Mouse (Mus musculus) adipocyte (in vitro differentiated cells): Measurements from ENCODE around the gene Arl2.

ENCODE experiments used
- DNase-seq: peaks from one replicate; pipeline ENCODE4 v3.0.0-alpha.2; 2016; ENCODE audit warnings: low spot score

Gene Arl2

DNA sequence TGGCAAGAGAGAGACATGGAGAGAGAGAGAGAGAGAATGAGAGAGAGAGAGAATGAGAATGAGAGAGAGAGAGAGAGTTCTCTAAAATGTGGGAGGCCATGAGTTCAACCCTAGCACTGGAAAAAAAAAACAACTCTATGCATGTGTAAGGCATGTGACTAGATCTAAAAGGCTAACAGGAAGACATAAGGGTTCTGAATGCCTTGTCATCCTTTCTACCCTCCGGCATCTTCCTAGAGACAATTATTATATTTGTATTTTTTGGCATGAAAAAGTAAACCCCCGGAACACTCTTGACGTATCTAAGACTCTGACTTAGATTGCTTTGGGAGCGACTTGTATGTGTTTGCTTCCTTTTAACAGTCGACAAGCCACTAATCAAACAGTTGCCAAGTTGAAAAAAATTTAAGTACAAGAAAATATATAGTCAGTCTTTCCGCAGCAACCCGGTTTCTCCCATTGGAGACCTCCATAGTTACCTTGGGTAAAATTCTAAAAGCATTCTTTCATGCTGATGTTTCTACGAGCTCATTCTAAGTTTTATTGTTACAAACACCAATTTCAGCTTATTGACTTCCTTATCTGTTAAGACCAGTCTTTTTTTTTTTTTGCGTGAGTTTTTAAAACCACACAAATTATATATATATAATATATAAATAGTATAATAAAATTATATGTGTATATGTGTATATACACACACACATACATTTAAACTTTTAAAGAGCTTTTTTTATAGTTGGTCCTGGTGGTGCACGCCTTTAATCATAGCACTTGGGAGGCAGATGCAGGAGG is 14.4 kb downstream of the Arl2 start:
- DNase-seq, result no peak

DNA sequence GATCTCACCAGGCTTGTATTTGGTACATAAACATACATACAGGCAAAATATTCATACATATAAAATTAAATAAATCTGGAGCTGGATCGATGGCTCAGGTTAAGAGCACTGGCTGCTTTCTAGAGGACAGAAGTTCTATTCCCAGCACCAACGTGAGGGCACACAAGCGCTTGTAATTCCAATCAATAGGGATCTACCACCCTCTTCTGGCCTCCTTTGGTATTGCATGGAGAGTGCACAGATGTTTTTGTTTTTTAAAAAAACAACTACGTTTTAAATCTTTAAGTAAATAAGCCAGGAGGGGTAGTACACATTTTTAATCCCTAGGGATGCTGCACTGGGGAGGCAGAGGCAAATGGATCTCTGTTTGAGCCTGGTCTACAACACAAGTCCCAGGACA is 15.1 kb downstream of the Arl2 start:
- DNase-seq, result peak; percentile 81

GRCm38 (mm10) chr19:6124898-6125297 is 16.4 kb downstream of the Arl2 start:
- DNase-seq, result peak; percentile 55

DNA sequence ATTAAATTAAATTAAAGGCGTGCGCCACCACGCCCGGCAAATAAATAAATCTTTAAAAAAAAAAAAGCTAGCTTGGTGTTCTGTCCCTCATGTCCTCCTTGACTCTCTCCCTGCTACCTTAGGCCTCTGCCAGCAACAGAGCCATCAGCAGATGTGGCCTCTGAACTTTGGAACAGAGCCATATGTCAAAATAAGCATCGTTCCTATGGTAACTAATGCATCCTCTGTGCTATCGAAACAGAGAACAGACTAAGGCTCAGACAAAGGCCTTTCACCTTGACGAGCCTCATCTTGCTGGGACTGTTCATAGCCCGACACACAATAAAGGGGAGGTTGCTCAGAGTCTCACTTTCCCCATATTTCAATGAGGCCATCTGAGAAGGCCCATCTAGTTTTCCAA is 18.0 kb downstream of the Arl2 start:
- DNase-seq, result peak; percentile 69

- DNase-seq, result no peak
Measured at GRCm38 (mm10) chr19:6121761-6122160, 19.6 kb downstream of the Arl2 start.

GRCm38 (mm10) chr19:6118677-6119185 is 22.6 kb downstream of the Arl2 start:
- no peak for DNase-seq

DNA sequence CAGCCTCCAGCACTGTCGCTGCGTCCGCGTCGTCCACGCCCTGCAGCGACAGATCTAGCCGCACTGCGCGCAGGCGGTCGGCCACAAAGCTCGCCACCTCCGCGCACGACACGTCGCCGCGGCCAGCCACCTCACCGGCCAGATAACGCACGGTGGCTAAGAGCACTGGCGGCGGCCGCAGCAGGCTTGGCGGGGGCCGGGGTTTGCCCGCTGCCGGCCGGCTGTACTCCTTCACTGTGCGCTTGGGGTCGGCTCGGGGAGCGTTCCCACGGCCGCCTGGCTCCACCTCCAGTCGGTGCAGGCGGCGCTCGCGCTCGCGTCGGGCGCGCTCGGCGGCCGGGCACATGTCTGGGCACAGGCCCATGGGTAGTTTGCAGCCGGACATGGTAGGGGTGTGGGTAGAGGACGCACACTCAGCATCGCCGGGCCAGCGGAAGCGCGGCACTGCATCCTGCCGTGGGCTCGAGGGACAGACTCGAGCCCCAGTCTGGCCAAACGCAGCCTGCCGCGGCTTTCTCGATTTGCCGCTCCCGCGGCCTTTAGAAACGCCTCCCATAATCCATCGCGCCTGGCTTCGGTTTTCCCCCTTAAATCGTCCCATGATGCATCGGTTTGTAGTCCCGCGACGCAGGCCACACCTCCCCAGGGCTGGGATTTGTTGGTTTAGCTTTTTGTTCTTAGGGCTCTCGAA is 23.2 kb downstream of the Arl2 start, which contains the start of gene Sac3d1:
Gene Sac3d1 (minus strand): TSS at position 665 of the 691 bp plus-strand sequence.
- peak; percentile 96 for DNase-seq

GRCm38 (mm10) chr19:6117346-6117985 is 23.9 kb downstream of the Arl2 start:
- peak; percentile 26 for DNase-seq

DNA sequence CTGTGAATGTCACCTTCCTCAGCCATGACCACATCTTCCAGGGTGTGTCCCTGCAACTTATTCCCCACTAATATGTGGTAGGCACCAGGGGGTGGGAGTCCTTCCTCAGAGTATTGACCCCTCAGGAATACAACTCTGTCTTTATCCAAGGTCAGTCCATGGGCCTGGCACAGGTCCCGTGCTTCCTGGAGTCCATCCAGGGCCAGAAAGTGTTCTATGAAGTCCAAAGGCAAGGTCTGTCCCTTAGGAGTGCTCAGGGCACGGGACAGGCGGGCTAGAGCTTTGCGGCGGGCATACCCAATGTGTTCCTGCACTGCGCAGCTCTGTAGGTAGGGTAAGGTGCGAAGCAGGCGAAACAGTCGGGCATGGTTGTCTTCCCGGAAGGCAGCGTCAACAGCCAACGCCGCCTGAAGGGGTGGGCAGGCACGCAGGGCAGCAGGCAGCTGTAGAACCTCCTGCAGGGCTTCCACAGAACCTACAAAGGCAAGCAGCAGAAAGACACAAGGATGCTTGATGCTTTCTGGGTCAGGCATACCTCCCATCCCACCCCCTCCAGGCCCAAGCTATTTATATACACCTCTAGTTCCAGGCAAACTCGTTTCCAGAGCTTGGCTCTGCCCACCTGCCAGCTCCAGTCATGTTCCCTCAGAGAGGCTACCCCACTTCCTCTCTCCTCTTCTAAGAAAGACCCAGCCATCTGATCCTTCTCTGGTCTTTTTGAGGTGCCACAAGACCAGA is 25.1 kb downstream of the Arl2 start:
- DNase-seq, result no peak

DNA sequence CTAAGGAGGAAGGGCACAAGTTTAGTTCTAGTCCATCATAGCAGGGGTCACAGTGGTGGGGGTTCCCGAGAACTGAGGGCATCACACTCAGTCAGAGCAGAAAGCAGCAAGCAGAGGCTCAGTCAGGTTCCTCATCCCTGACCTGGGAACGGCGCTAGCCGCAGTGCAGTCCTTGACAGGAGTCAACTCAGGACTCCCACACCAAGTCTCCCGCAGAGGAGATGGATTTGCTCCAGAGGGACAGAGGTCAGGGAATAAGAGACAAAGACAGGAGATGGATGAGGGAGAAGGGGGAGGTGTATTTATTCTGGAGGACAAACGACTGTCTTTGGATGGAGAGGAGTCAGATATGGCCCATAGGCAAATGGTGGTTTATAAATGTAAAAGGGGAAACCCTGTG is 28.2 kb downstream of the Arl2 start:
- no peak for DNase-seq

DNA sequence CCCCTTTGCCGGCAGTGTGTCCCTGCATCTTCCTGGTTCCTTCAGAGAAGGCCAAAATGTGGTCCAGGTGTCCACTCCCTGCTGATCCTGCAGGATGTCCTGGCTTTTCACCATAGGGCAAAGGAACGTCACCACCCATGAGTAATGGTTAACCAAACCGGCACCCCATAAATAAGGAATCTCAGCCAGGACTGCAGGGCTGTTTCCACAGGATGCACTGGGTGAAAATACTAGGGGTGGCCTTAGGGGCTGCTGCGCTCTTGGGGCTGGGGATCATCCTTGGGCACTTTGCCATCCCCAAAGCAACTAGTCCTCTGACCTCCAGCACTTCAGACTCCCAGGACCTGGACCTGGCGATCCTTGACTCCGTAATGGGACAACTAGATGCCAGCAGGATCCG is 35.8 kb downstream of the Arl2 start, which contains the start of gene Naaladl1:
Gene Naaladl1 (plus strand): TSS at position 197 of the 400 bp plus-strand sequence.
- no peak for DNase-seq

GRCm38 (mm10) chr19:6104476-6104875 is 36.9 kb downstream of the Arl2 start:
- no peak for DNase-seq

- no peak for DNase-seq
Measured at GRCm38 (mm10) chr19:6102169-6102853, 39.0 kb downstream of the Arl2 start.

- DNase-seq, result no peak
Measured at GRCm38 (mm10) chr19:6101186-6101585, 40.2 kb downstream of the Arl2 start.

DNA sequence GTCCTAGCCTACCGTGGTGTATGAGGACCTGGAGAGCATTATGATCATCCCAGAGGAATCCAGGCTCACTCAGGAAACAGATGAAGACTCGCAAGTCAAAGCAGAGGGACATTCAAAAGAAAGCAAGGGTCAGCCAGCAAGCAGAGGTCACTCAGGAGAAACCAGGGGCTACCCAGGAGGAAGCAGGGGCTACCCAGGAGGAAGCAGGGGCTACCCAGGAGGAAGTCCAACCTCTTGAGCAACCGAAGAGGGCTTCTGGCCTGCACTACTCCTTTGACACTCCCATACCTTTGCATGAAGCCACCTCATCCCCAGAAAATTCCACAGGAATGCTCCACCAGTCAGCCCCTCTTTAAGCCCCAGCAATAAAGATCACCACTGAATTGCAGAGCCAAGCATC is 43.5 kb downstream of the Arl2 start:
- DNase-seq, result no peak

- no peak for DNase-seq
Measured at GRCm38 (mm10) chr19:6094119-6094518, 47.2 kb downstream of the Arl2 start, which contains the start of gene AC131692.1. Gene AC131692.1 (plus strand): TSS chr19:6094419.

DNA sequence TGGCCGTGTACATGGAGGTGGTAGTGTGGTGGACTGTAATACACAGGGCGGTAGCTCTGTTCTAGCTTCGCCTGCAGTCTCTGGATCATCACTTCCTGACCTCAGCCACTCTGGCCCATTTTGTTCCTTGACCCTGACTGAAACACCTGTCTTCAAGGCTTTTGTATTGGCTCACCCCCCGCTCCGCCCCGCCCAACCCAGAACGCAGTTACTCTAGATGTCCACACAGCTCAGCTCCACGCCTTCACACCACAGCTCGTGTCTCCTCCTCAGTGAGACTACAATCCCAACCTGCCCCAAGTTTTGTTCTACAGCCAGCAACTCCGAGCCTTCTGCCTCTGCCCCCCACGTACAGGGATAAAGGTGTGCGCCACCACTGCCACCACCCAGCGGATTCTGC is 52.5 kb downstream of the Arl2 start:
- no peak for DNase-seq

- DNase-seq, result peak; percentile 76
Measured at GRCm38 (mm10) chr19:6085417-6085879, 55.9 kb downstream of the Arl2 start.

DNA sequence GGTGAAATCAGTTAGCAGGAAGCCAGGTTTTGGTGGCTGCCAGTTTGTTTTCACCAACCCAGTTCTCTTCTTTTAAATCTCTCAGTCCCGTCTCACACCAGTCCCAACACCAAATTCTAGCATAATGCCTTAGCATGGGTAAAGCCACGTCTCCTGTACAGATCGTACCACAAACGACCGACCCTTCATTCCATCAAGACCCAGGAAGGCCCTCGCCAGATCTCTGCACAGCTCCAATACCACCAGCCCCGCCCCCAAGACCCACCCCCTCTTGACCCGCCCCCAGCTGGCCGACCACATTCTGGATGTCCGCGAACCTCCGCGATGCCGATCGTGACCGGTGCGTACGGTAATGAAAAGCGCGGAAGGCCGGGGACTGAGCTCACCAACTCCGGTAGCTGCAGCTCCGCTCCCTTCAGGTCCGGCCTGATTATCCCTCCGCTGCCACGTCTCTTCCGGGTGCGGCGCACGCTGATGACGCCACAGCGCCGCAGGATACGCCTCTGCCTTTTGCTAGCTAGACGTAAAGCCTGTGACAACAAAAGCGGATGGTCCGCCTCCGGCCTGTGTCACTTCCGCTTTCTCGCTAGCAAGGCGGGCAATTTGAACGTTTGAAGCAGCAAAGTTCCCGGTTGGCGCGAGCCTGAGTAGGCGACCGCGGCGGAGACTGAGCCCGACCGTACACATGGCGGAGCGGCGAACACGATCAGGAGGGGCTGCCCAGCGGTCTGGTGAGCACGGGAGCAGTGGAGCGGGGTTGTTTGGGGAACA is 56.7 kb downstream of the Arl2 start, which contains the start of the genes Zfpl1 and Cdca5:
Gene Zfpl1 (minus strand): TSS at position 479 of the 771 bp plus-strand sequence.
Gene Cdca5 (plus strand): TSS at position 506 of the 771 bp plus-strand sequence.
- peak; percentile 99 for DNase-seq
